Mouse (Mus musculus) embryonic facial prominence, embryonic 11.5 days (tissue): ENCODE data around the gene Atp1a2. TPM values are rescaled to one million over a fixed set of nuclear protein-coding genes. Genes with fewer than 3 reads are reported as not detected.

Experiments
- ATAC-seq: fragments of 200-750 bp; cut with Nextera tagmentation; replicated peaks from 2 replicates; pipeline ENCODE4 v1.8.0; 2017; ENCODE audit warnings: low read depth; ENCODE audit not compliant: insufficient number of reproducible peaks, low FRiP score, low TSS enrichment
- DNase-seq: peaks from one replicate; pipeline ENCODE4 v3.0.0-alpha.2; 2015; ENCODE audit warnings: low spot score
- H3K27ac ChIP-seq: fragments of 300-500 bp; sonication (generic); replicated peaks from 2 replicates; pipeline ENCODE4 v1.5.1; 2014; ENCODE audit warnings: mild to moderate bottlenecking, low read depth, low read length, control low read depth
- H3K27me3 ChIP-seq: fragments of 300-500 bp; sonication (generic); 2 replicates; pipeline ENCODE4 v1.6.1; 2014; ENCODE audit warnings: mild to moderate bottlenecking, low read length, moderate library complexity, mixed read lengths; ENCODE audit not compliant: control insufficient read depth, insufficient read depth
- H3K36me3 ChIP-seq: fragments of 300-500 bp; sonication (generic); replicated peaks from 2 replicates; pipeline ENCODE4 v1.6.1; 2014; ENCODE audit warnings: low read depth, mild to moderate bottlenecking, low read length, moderate library complexity, mixed read lengths; ENCODE audit not compliant: control insufficient read depth, insufficient read depth
- H3K4me1 ChIP-seq: fragments of 300-500 bp; sonication (generic); 2 replicates; pipeline ENCODE4 v1.6.1; 2014; ENCODE audit warnings: low read length, mixed read lengths; ENCODE audit not compliant: control insufficient read depth, insufficient read depth
- H3K4me2 ChIP-seq: fragments of 300-500 bp; sonication (generic); 2 replicates; pipeline ENCODE4 v1.6.1; 2014; ENCODE audit warnings: low read depth, mild to moderate bottlenecking, control low read depth, low read length, moderate library complexity
- H3K4me3 ChIP-seq: fragments of 300-500 bp; sonication (generic); 2 replicates; pipeline ENCODE4 v1.5.1; 2014; ENCODE audit warnings: low read depth, low read length, control low read depth
- H3K9ac ChIP-seq: fragments of 300-500 bp; sonication (generic); replicated peaks from 2 replicates; pipeline ENCODE4 v1.6.1; 2014; ENCODE audit warnings: mild to moderate bottlenecking, control low read depth, low read length
- H3K9me3 ChIP-seq: fragments of 300-500 bp; sonication (generic); replicated peaks from 2 replicates; pipeline ENCODE4 v1.6.1; 2016; ENCODE audit warnings: mild to moderate bottlenecking, low read length, inconsistent platforms, mixed read lengths; ENCODE audit not compliant: control insufficient read depth
- WGBS: fragments of 180-500 bp; shearing (Covaris S2); extraction: QIAGEN DNeasy Blood & Tissue Kit; methylation state at CpG from one replicate; pipeline ENCODE4 v1.1.7; 2014; 5-methylcytosine and 5-hydroxymethylcytosine counted together
- polyA plus RNA-seq: library from polyadenylated mRNA; unstranded; fragments of >200 nt; fragmentation: Nextera tagmentation; extraction: Ambion mirVana; gene quantifications from 2 replicates; pipeline ENCODE4 v1.2.1, GENCODE M21; 2014

Gene Atp1a2
- polyA plus RNA-seq: 0.60 and 0.65 TPM in 2 replicates

GRCm38 (mm10) chr1:172297611-172298537 is at the start of gene Atp1a2:
Atp1a2 (minus strand) TSS chr1:172298064.
- Histone ChIP-seq H3K4me3 (0 out of 2 replicates have a peak within 1 kb of the TSS, but pooled peaks have one; percentile 2), H3K4me2 (peak within 1 kb of the TSS; percentile 32), H3K9me3 (no peaks in the 10 kb centered on the region), H3K36me3 (no peaks in the 10 kb centered on the region), H3K4me1 (peaks cover 6% of the 10 kb centered on the region; the same call in 1 of the 2 replicates), H3K27me3 (no peaks in the 10 kb centered on the region), H3K27ac (no peak within 1 kb of the TSS), H3K9ac (peak within 1 kb of the TSS; percentile 23)
- peak; percentile 70 for DNase-seq
- 0 out of 2 replicates have a peak, but pooled peaks have one; percentile 20 for ATAC-seq
- WGBS: 8% methylated on average over 16 of the region's 16 CpGs

GRCm38 (mm10) chr1:172347382-172347781 is 49.5 kb upstream of the Atp1a2 start:
- H3K4me2 ChIP-seq: no peak overlapping the region
- no peaks in the 10 kb centered on the region for H3K36me3 ChIP-seq
- 90% methylated on average over 12 of the region's 12 CpGs for WGBS

GRCm38 (mm10) chr1:172346707-172347106 is 48.8 kb upstream of the Atp1a2 start:
- H3K36me3 ChIP-seq: no peaks in the 10 kb centered on the region
- H3K27ac ChIP-seq: no peak overlapping the region
- 83% methylated on average over 10 of the region's 10 CpGs for WGBS
- H3K9ac ChIP-seq: no peak overlapping the region
- peaks cover 3% of the 10 kb centered on the region for H3K27me3 ChIP-seq
- no peak overlapping the region for H3K4me2 ChIP-seq
- H3K4me3 ChIP-seq: no peak overlapping the region
- no peaks in the 10 kb centered on the region; the same call in 1 of the 2 replicates for H3K4me1 ChIP-seq
- ATAC-seq (no peak), DNase-seq (no peak)
- H3K9me3 ChIP-seq: no peaks in the 10 kb centered on the region

More at GRCm38 (mm10) chr1:172347382-172347781, 49.5 kb upstream of the Atp1a2 start:
- no peaks in the 10 kb centered on the region; the same call in 1 of the 2 replicates for H3K27me3 ChIP-seq
- no peaks in the 10 kb centered on the region for H3K9me3 ChIP-seq
- no peak overlapping the region for H3K4me3 ChIP-seq
- ATAC-seq (no peak), DNase-seq (no peak)
- H3K27ac ChIP-seq: no peak overlapping the region
- no peak overlapping the region for H3K9ac ChIP-seq
- no peaks in the 10 kb centered on the region; the same call in 1 of the 2 replicates for H3K4me1 ChIP-seq

DNA sequence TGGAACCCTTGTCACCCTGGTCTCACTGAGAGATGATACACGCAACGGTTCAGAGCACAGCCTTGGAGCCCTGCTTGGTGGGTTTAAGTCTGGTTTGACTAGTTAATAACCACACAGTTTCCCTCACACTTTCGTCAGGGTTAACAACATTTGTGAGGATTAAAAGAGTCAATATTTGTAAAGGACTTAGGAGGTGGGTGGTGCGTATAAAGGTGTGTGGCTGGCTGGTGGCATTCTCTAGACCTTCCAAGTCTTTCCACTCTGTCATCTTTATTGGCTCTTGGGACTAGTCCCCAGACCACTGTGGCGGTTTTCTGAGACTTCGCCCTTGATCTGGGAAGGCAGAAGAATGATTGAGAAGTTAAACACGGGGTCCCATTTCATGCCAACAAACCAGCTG is 47.0 kb upstream of the Atp1a2 start:
- WGBS: 84% methylated on average over 7 of the region's 7 CpGs
- Histone ChIP-seq H3K36me3 (no peaks in the 10 kb centered on the region), H3K27me3 (peaks cover 17% of the 10 kb centered on the region), H3K4me1 (no peaks in the 10 kb centered on the region), H3K4me2 (no peak overlapping the region), H3K9me3 (no peaks in the 10 kb centered on the region), H3K9ac (no peak overlapping the region), H3K4me3 (no peak overlapping the region), H3K27ac (no peak overlapping the region)
- no peak for DNase-seq
- ATAC-seq: no peak

- H3K9me3 ChIP-seq: no peaks in the 10 kb centered on the region
- no peak overlapping the region for H3K9ac ChIP-seq
- 67% methylated on average over 3 of the region's 3 CpGs for WGBS
- H3K27me3 ChIP-seq: peaks cover 20% of the 10 kb centered on the region
- ATAC-seq (no peak), DNase-seq (no peak)
- H3K27ac ChIP-seq: no peak overlapping the region
- H3K4me3 ChIP-seq: no peak overlapping the region
- no peak overlapping the region for H3K4me2 ChIP-seq
- no peaks in the 10 kb centered on the region for H3K36me3 ChIP-seq
- H3K4me1 ChIP-seq: no peaks in the 10 kb centered on the region
These were observed 46.0 kb upstream of the Atp1a2 start for GRCm38 (mm10) chr1:172343914-172344313.

- DNase-seq (no peak), ATAC-seq (no peak)
- Histone ChIP-seq H3K4me3 (no peak overlapping the region), H3K9ac (no peak overlapping the region), H3K36me3 (no peaks in the 10 kb centered on the region), H3K9me3 (no peaks in the 10 kb centered on the region), H3K27me3 (peaks cover 20% of the 10 kb centered on the region), H3K4me2 (no peak overlapping the region), H3K4me1 (no peaks in the 10 kb centered on the region), H3K27ac (no peak overlapping the region)
- 80% methylated on average over 3 of the region's 3 CpGs for WGBS
These were observed 44.9 kb upstream of the Atp1a2 start for GRCm38 (mm10) chr1:172342729-172343128.

DNA sequence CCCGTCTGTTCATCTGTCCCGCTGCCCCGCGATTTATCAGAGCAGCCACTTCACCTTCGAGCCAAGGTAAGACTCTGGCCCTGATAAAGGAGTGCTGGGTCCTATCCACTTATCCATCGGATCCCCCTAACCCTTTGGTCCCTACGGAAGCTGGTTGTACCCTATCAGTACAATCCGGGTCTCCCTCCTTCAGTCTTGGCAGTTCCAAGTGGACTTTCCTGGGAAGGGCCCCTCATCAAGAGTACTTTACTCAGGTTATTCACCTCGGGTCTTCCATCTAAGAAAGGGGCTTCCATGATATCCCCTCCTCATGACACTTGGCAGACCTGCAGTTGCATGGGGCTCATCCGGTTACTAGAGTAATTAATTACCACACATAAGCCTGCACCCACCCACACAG is 43.5 kb upstream of the Atp1a2 start:
- H3K9me3 ChIP-seq: no peaks in the 10 kb centered on the region
- H3K4me2 ChIP-seq: peak overlapping the region; percentile 60
- H3K36me3 ChIP-seq: no peaks in the 10 kb centered on the region
- peak overlapping the region; percentile 33 for H3K4me3 ChIP-seq
- H3K9ac ChIP-seq: no peak overlapping the region
- no peak for DNase-seq
- peaks cover 20% of the 10 kb centered on the region for H3K27me3 ChIP-seq
- 22% methylated on average over 10 of the region's 10 CpGs for WGBS
- no peaks in the 10 kb centered on the region for H3K4me1 ChIP-seq
- peak; percentile 50; the same call in 1 of the 2 replicates for ATAC-seq
- H3K27ac ChIP-seq: no peak overlapping the region
